Mouse (Mus musculus) megakaryocyte, embryonic 14.5 days (primary cell): ENCODE results near the gene Mboat7. TPM values are rescaled to one million over a fixed set of nuclear protein-coding genes. Genes with fewer than 3 reads are reported as not detected.
"Not testable (repeated sequence)": the region's sequence is repeated elsewhere in the genome, so short reads cannot be mapped to it uniquely, and the experiment has no call there.

Source experiments
- H3K27me3 ChIP-seq: replicated peaks from 2 replicates; pipeline ENCODE3; 2012; ENCODE audit warnings: inconsistent platforms
- H3K36me3 ChIP-seq: replicated peaks from 2 replicates; pipeline ENCODE3; 2012; ENCODE audit warnings: low read length, inconsistent platforms, mixed read lengths
- H3K4me1 ChIP-seq: 2 replicates; pipeline ENCODE4 v1.6.1; 2012; ENCODE audit warnings: inconsistent platforms
- H3K4me3 ChIP-seq: replicated peaks from 2 replicates; pipeline ENCODE3; 2012; ENCODE audit warnings: moderate library complexity, mild to moderate bottlenecking, inconsistent platforms
- H3K9me3 ChIP-seq: 2 replicates; pipeline ENCODE4 v1.6.1; 2012; ENCODE audit warnings: inconsistent platforms
- FLI1 ChIP-seq: IDR thresholded peaks from 2 replicates; pipeline ENCODE4 v1.6.1; 2012; ENCODE audit warnings: low read length, inconsistent platforms, mixed read lengths
- GATA1 ChIP-seq: IDR thresholded peaks from 3 replicates; pipeline ENCODE4 v1.6.1; 2012; ENCODE audit warnings: mixed read lengths, low read length, inconsistent platforms, borderline replicate concordance
- polyA plus RNA-seq: library from polyadenylated mRNA; stranded (reverse); fragments of >175 nt; gene quantifications from 2 replicates; pipeline ENCODE4 v1.2.3, GENCODE M21; 2012; ENCODE audit warnings: low replicate concordance; ENCODE audit not compliant: insufficient read depth

The Mboat7 gene
- polyA plus RNA-seq, 1 experiment = 210 TPM

- Histone ChIP-seq H3K36me3 (peaks cover 28% of the 10 kb centered on the region), H3K27me3 (no peaks in the 10 kb centered on the region), H3K4me1 (peaks cover 27% of the 10 kb centered on the region), H3K4me3 (peak overlapping the region; percentile 85), H3K9me3 (no peaks in the 10 kb centered on the region)
- TF ChIP-seq FLI1 = no peak
- TF ChIP-seq GATA1 = no peak
Observed at GRCm38 (mm10) chr7:3706343-3706934, 13.1 kb upstream of the Mboat7 start.

- TF ChIP-seq GATA1 = no peak
- TF ChIP-seq FLI1 = no peak
- Histone ChIP-seq H3K27me3 (no peaks in the 10 kb centered on the region), H3K36me3 (peaks cover 33% of the 10 kb centered on the region), H3K4me3 (peak overlapping the region; percentile 85), H3K9me3 (no peaks in the 10 kb centered on the region), H3K4me1 (peaks cover 27% of the 10 kb centered on the region)
Observed at GRCm38 (mm10) chr7:3705911-3706310, 12.6 kb upstream of the Mboat7 start.

GRCm38 (mm10) chr7:3705461-3705860, 12.1 kb upstream of the Mboat7 start:
- peak overlapping the region; percentile 95 for H3K4me3 ChIP-seq
- peaks cover 34% of the 10 kb centered on the region for H3K36me3 ChIP-seq
- H3K27me3 ChIP-seq, H3K9me3 ChIP-seq: not testable (repeated sequence)
- H3K4me1 ChIP-seq = peaks cover 27% of the 10 kb centered on the region

- Histone ChIP-seq H3K4me3 (peak overlapping the region; percentile 95), H3K27me3 (no peaks in the 10 kb centered on the region), H3K36me3 (peaks cover 44% of the 10 kb centered on the region), H3K9me3 (no peaks in the 10 kb centered on the region), H3K4me1 (peaks cover 27% of the 10 kb centered on the region)
- TF ChIP-seq FLI1 = no peak
- TF ChIP-seq GATA1 = no peak
Observed at GRCm38 (mm10) chr7:3704475-3704874, 11.2 kb upstream of the Mboat7 start.

- Histone ChIP-seq H3K27me3 (no peaks in the 10 kb centered on the region), H3K36me3 (peaks cover 49% of the 10 kb centered on the region), H3K4me1 (peaks cover 27% of the 10 kb centered on the region), H3K9me3 (no peaks in the 10 kb centered on the region), H3K4me3 (peak within 1 kb of the TSS; percentile 95)
- TF ChIP-seq GATA1 = no peak
- no peak for TF ChIP-seq FLI1
Observed at GRCm38 (mm10) chr7:3703879-3704441, 10.6 kb upstream of the Mboat7 start, which contains the start of gene Rps9. TSS of gene Rps9 (plus strand) at chr7:3703993.

GRCm38 (mm10) chr7:3703148-3703878, 10.0 kb upstream of the Mboat7 start:
- Histone ChIP-seq H3K36me3 (peaks cover 55% of the 10 kb centered on the region), H3K27me3 (no peaks in the 10 kb centered on the region), H3K9me3 (no peaks in the 10 kb centered on the region), H3K4me1 (peaks cover 27% of the 10 kb centered on the region), H3K4me3 (peak overlapping the region; percentile 95)
- TF ChIP-seq FLI1 (no peak), GATA1 (no peak)

GRCm38 (mm10) chr7:3698471-3698870, 5.1 kb upstream of the Mboat7 start:
- peaks cover 57% of the 10 kb centered on the region for H3K36me3 ChIP-seq
- peaks cover 17% of the 10 kb centered on the region; the same call in 1 of the 2 replicates for H3K4me1 ChIP-seq
- no peak overlapping the region for H3K4me3 ChIP-seq
- no peaks in the 10 kb centered on the region for H3K9me3 ChIP-seq
- H3K27me3 ChIP-seq = no peaks in the 10 kb centered on the region
- TF ChIP-seq FLI1 = no peak
- TF ChIP-seq GATA1 = no peak

- Histone ChIP-seq H3K36me3 (peaks cover 59% of the 10 kb centered on the region), H3K4me3 (peak overlapping the region; percentile 99), H3K4me1 (peaks cover 36% of the 10 kb centered on the region)
- H3K27me3 ChIP-seq, H3K9me3 ChIP-seq: not testable (repeated sequence)
Observed at GRCm38 (mm10) chr7:3694949-3695305, 1.6 kb upstream of the Mboat7 start.

- H3K9me3 ChIP-seq = no peaks in the 10 kb centered on the region
Observed at GRCm38 (mm10) chr7:3694076-3694948, 989 bp upstream of the Mboat7 start.

GRCm38 (mm10) chr7:3693809-3694075, 419 bp upstream of the Mboat7 start:
- Histone ChIP-seq H3K27me3 (no peaks in the 10 kb centered on the region), H3K4me3 (peak overlapping the region; percentile 99), H3K4me1 (peaks cover 42% of the 10 kb centered on the region), H3K9me3 (no peaks in the 10 kb centered on the region), H3K36me3 (peaks cover 60% of the 10 kb centered on the region)
- no peak for TF ChIP-seq FLI1
- TF ChIP-seq GATA1 = no peak

More at GRCm38 (mm10) chr7:3694076-3694948, 989 bp upstream of the Mboat7 start:
- TF ChIP-seq GATA1 = no peak
- no peak for TF ChIP-seq FLI1
- Histone ChIP-seq H3K27me3 (no peaks in the 10 kb centered on the region), H3K4me3 (peak overlapping the region; percentile 99), H3K4me1 (peaks cover 42% of the 10 kb centered on the region), H3K36me3 (peaks cover 59% of the 10 kb centered on the region)
